Mouse (Mus musculus) liver, postnatal 0 days (tissue): ENCODE results near the gene Dtd2. TPM values are rescaled to one million over a fixed set of nuclear protein-coding genes. Genes with fewer than 3 reads are reported as not detected.

Experiments
- ATAC-seq: fragments of 200-750 bp; cut with Nextera tagmentation; 2 replicates; pipeline ENCODE4 v1.8.0; 2017; ENCODE audit warnings: mild to moderate bottlenecking, moderate library complexity
- DNase-seq: peaks from one replicate; pipeline ENCODE4 v3.0.0-alpha.2; 2016
- H3K27ac ChIP-seq: fragments of 300-500 bp; sonication (generic); 2 replicates; pipeline ENCODE4 v1.5.1; 2014; ENCODE audit warnings: antibody characterized with exemption, moderate library complexity, mild to moderate bottlenecking, low read depth
- H3K27me3 ChIP-seq: fragments of 300-500 bp; sonication (generic); 2 replicates; pipeline ENCODE4 v1.6.1; 2014; ENCODE audit warnings: low read length, control low read depth, mixed read lengths; ENCODE audit not compliant: insufficient read depth
- H3K36me3 ChIP-seq: fragments of 300-500 bp; sonication (generic); replicated peaks from 2 replicates; pipeline ENCODE4 v1.6.1; 2014; ENCODE audit warnings: mild to moderate bottlenecking, control low read depth, low read length, moderate library complexity, mixed read lengths; ENCODE audit not compliant: insufficient read depth
- H3K4me1 ChIP-seq: fragments of 300-500 bp; sonication (generic); 2 replicates; pipeline ENCODE4 v1.6.1; 2014; ENCODE audit warnings: antibody characterized with exemption, mild to moderate bottlenecking, control low read depth; ENCODE audit not compliant: insufficient read depth
- H3K4me2 ChIP-seq: fragments of 300-500 bp; sonication (generic); 2 replicates; pipeline ENCODE4 v1.6.1; 2014; ENCODE audit warnings: low read depth, mild to moderate bottlenecking, low read length, moderate library complexity, mixed read lengths
- H3K4me3 ChIP-seq: fragments of 300-500 bp; sonication (generic); 2 replicates; pipeline ENCODE4 v1.5.1; 2014; ENCODE audit warnings: low read depth, low read length
- H3K9ac ChIP-seq: fragments of 300-500 bp; sonication (generic); replicated peaks from 2 replicates; pipeline ENCODE4 v1.6.1; 2014; ENCODE audit warnings: mild to moderate bottlenecking, moderate library complexity
- H3K9me3 ChIP-seq: fragments of 300-500 bp; sonication (generic); 2 replicates; pipeline ENCODE4 v1.6.1; 2016; ENCODE audit warnings: mild to moderate bottlenecking, control low read depth, low read length, mixed read lengths
- CTCF ChIP-seq: sonication (generic); IDR thresholded peaks from 2 replicates; pipeline ENCODE4 v1.5.1; 2016; ENCODE audit warnings: antibody characterized with exemption, low read depth
- EP300 ChIP-seq: IDR thresholded peaks from 2 replicates; pipeline ENCODE4 v1.6.1; 2016; ENCODE audit warnings: antibody characterized with exemption, low read depth, mild to moderate bottlenecking
- WGBS: fragments of 180-500 bp; shearing (Covaris S2); extraction: QIAGEN DNeasy Blood & Tissue Kit; methylation state at CpG from one replicate; pipeline ENCODE4 v1.1.7; 2014; ENCODE audit not compliant: insufficient replicate concordance; 5-methylcytosine and 5-hydroxymethylcytosine counted together
- polyA plus RNA-seq: library from polyadenylated mRNA; unstranded; fragments of >200 nt; fragmentation: Nextera tagmentation; extraction: Ambion mirVana; gene quantifications from 2 replicates; pipeline ENCODE4 v1.2.1, GENCODE M21; 2015

Gene Dtd2
- polyA plus RNA-seq, 1 experiment from 2014 or later = 19.7 TPM

DNA sequence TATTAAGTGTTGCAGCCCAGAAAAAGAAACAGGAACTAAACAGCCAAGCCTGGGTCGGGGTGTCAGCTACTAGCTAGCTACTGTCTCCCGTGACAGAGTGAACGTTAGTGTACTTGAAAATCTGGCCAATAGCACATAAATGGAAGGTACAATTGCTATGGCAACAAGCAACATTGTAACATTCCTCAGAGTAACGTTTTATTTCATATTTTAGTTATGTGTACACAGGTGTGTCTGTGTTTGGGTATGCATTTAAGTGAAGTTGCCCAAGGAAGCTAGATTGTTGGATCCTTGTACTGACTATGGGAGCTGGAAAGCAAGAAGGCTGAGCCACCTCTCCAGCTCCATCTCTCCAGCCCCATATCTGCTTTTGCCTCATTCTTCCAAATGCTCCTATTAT is 66.5 kb downstream of the Dtd2 start:
- peaks cover 30% of the 10 kb centered on the region for H3K36me3 ChIP-seq
- ATAC-seq (no peak), DNase-seq (no peak)
- H3K9ac ChIP-seq = no peak overlapping the region
- WGBS = 76% methylated on average over 4 of the region's 4 CpGs
- no peaks in the 10 kb centered on the region for H3K9me3 ChIP-seq
- no peaks in the 10 kb centered on the region for H3K4me1 ChIP-seq
- no peak overlapping the region for H3K4me2 ChIP-seq
- H3K4me3 ChIP-seq = no peak overlapping the region
- TF ChIP-seq CTCF (no peak), EP300 (no peak)
- H3K27me3 ChIP-seq = no peaks in the 10 kb centered on the region
- H3K27ac ChIP-seq = no peak overlapping the region

Other genes with a start within 250 kb of the Dtd2 start
- 18.2 and 20.6 TPM in 2 replicates for gene Hectd1, start 177.0 kb downstream of the Dtd2 start, polyA plus RNA-seq
- 1.6 and 2.6 TPM in 2 replicates for gene Heatr5a, start 35.2 kb downstream of the Dtd2 start, polyA plus RNA-seq
- not detected in 2 replicates for gene Gpr33, start 21.6 kb upstream of the Dtd2 start, polyA plus RNA-seq
- 6.9 and 7.9 TPM in 2 replicates for gene Nubpl, start 91.2 kb upstream of the Dtd2 start, polyA plus RNA-seq